Mouse (Mus musculus): ENCODE results near the gene Mtss1l. TPM values are rescaled to one million over a fixed set of nuclear protein-coding genes. Genes with fewer than 3 reads are reported as not detected.
"Not testable (repeated sequence)": the region's sequence is repeated elsewhere in the genome, so short reads cannot be mapped to it uniquely, and the experiment has no call there.

The Mtss1l gene
- polyA plus RNA-seq, 1 experiment from 2014 or later = 14.2 TPM

GRCm38 (mm10) chr8:110785366-110785765 is 64.1 kb downstream of the Mtss1l start:
- no peak overlapping the region for H3K4me2 ChIP-seq (replicated peaks; ENCODE audit: low read depth, low read length)
- H3K36me3 ChIP-seq (ENCODE audit: control insufficient read depth, insufficient read depth, low read length) = no peaks in the 10 kb centered on the region
- WGBS = 63% methylated on average over 2 of the region's 2 CpGs
- no peaks in the 10 kb centered on the region for H3K9me3 ChIP-seq (ENCODE audit: control insufficient read depth, low read depth, low read length)
- no peak for ATAC-seq (ENCODE audit: insufficient number of reproducible peaks, insufficient read depth, low FRiP score, low read depth)
- H3K9ac ChIP-seq (replicated peaks; ENCODE audit: low read depth, low read length) = no peak overlapping the region
- no peaks in the 10 kb centered on the region for H3K4me1 ChIP-seq (ENCODE audit: control insufficient read depth, insufficient read depth, low read length)
- H3K27me3 ChIP-seq (ENCODE audit: control insufficient read depth, insufficient read depth, low read length) = no peaks in the 10 kb centered on the region
- H3K27ac ChIP-seq (ENCODE audit: low read length) = no peak overlapping the region
- no peak overlapping the region for H3K4me3 ChIP-seq (ENCODE audit: low read depth, low read length)

- not testable (repeated sequence) for H3K9ac ChIP-seq (replicated peaks; ENCODE audit: low read depth, low read length); H3K27ac ChIP-seq (ENCODE audit: low read length); H3K4me3 ChIP-seq (ENCODE audit: low read depth, low read length); ATAC-seq (ENCODE audit: insufficient number of reproducible peaks, insufficient read depth, low FRiP score, low read depth); H3K36me3 ChIP-seq (ENCODE audit: control insufficient read depth, insufficient read depth, low read length); H3K4me1 ChIP-seq (ENCODE audit: control insufficient read depth, insufficient read depth, low read length); H3K9me3 ChIP-seq (ENCODE audit: control insufficient read depth, low read depth, low read length); H3K4me2 ChIP-seq (replicated peaks; ENCODE audit: low read depth, low read length); H3K27me3 ChIP-seq (ENCODE audit: control insufficient read depth, insufficient read depth, low read length)
- 70% methylated on average over 7 of the region's 7 CpGs for WGBS
These were observed 65.2 kb downstream of the Mtss1l start for GRCm38 (mm10) chr8:110786501-110786900.

GRCm38 (mm10) chr8:110786934-110787333 is 65.7 kb downstream of the Mtss1l start:
- 74% methylated on average over 8 of the region's 8 CpGs for WGBS
- no peak for ATAC-seq (ENCODE audit: insufficient number of reproducible peaks, insufficient read depth, low FRiP score, low read depth)
- Histone ChIP-seq H3K9me3 (ENCODE audit: control insufficient read depth, low read depth, low read length) (no peaks in the 10 kb centered on the region), H3K27ac (ENCODE audit: low read length) (no peak overlapping the region), H3K36me3 (ENCODE audit: control insufficient read depth, insufficient read depth, low read length) (no peaks in the 10 kb centered on the region), H3K4me1 (ENCODE audit: control insufficient read depth, insufficient read depth, low read length) (no peaks in the 10 kb centered on the region), H3K4me2 (replicated peaks; ENCODE audit: low read depth, low read length) (no peak overlapping the region), H3K9ac (replicated peaks; ENCODE audit: low read depth, low read length) (no peak overlapping the region), H3K4me3 (ENCODE audit: low read depth, low read length) (no peak overlapping the region), H3K27me3 (ENCODE audit: control insufficient read depth, insufficient read depth, low read length) (no peaks in the 10 kb centered on the region)

- Histone ChIP-seq H3K9ac (replicated peaks; ENCODE audit: low read depth, low read length) (no peak overlapping the region), H3K36me3 (ENCODE audit: control insufficient read depth, insufficient read depth, low read length) (no peaks in the 10 kb centered on the region), H3K4me1 (ENCODE audit: control insufficient read depth, insufficient read depth, low read length) (peaks cover under 1% of the 10 kb centered on the region; the same call in 1 of the 2 replicates), H3K9me3 (ENCODE audit: control insufficient read depth, low read depth, low read length) (no peaks in the 10 kb centered on the region), H3K27me3 (ENCODE audit: control insufficient read depth, insufficient read depth, low read length) (no peaks in the 10 kb centered on the region), H3K4me2 (replicated peaks; ENCODE audit: low read depth, low read length) (no peak overlapping the region), H3K27ac (ENCODE audit: low read length) (no peak overlapping the region), H3K4me3 (ENCODE audit: low read depth, low read length) (no peak overlapping the region)
- 81% methylated on average over 9 of the region's 9 CpGs for WGBS
- no peak for ATAC-seq (ENCODE audit: insufficient number of reproducible peaks, insufficient read depth, low FRiP score, low read depth)
These were observed 66.2 kb downstream of the Mtss1l start for GRCm38 (mm10) chr8:110787411-110787954.

- ATAC-seq (ENCODE audit: insufficient number of reproducible peaks, insufficient read depth, low FRiP score, low read depth) = no peak
These were observed 67.7 kb downstream of the Mtss1l start for GRCm38 (mm10) chr8:110788981-110789380.

GRCm38 (mm10) chr8:110789571-110789970 is 68.3 kb downstream of the Mtss1l start:
- 56% methylated on average over 12 of the region's 12 CpGs for WGBS
- H3K9ac ChIP-seq (replicated peaks; ENCODE audit: low read depth, low read length) = no peak overlapping the region
- H3K36me3 ChIP-seq (ENCODE audit: control insufficient read depth, insufficient read depth, low read length) = no peaks in the 10 kb centered on the region
- H3K9me3 ChIP-seq (ENCODE audit: control insufficient read depth, low read depth, low read length) = no peaks in the 10 kb centered on the region
- no peak overlapping the region for H3K27ac ChIP-seq (ENCODE audit: low read length)
- H3K4me1 ChIP-seq (ENCODE audit: control insufficient read depth, insufficient read depth, low read length) = peaks cover 10% of the 10 kb centered on the region
- ATAC-seq (ENCODE audit: insufficient number of reproducible peaks, insufficient read depth, low FRiP score, low read depth) = no peak
- H3K4me3 ChIP-seq (ENCODE audit: low read depth, low read length) = no peak overlapping the region
- H3K27me3 ChIP-seq (ENCODE audit: control insufficient read depth, insufficient read depth, low read length) = no peaks in the 10 kb centered on the region
- no peak overlapping the region for H3K4me2 ChIP-seq (replicated peaks; ENCODE audit: low read depth, low read length)

More at GRCm38 (mm10) chr8:110788981-110789380, 67.7 kb downstream of the Mtss1l start:
- Histone ChIP-seq H3K36me3 (ENCODE audit: control insufficient read depth, insufficient read depth, low read length) (no peaks in the 10 kb centered on the region), H3K9me3 (ENCODE audit: control insufficient read depth, low read depth, low read length) (no peaks in the 10 kb centered on the region), H3K4me1 (ENCODE audit: control insufficient read depth, insufficient read depth, low read length) (peaks cover 10% of the 10 kb centered on the region), H3K9ac (replicated peaks; ENCODE audit: low read depth, low read length) (no peak overlapping the region), H3K27ac (ENCODE audit: low read length) (no peak overlapping the region), H3K4me3 (ENCODE audit: low read depth, low read length) (no peak overlapping the region), H3K4me2 (replicated peaks; ENCODE audit: low read depth, low read length) (no peak overlapping the region), H3K27me3 (ENCODE audit: control insufficient read depth, insufficient read depth, low read length) (no peaks in the 10 kb centered on the region)
- WGBS = 57% methylated on average over 12 of the region's 12 CpGs

GRCm38 (mm10) chr8:110790270-110790669 is 69.0 kb downstream of the Mtss1l start:
- Histone ChIP-seq H3K9ac (replicated peaks; ENCODE audit: low read depth, low read length) (no peak overlapping the region), H3K9me3 (ENCODE audit: control insufficient read depth, low read depth, low read length) (no peaks in the 10 kb centered on the region), H3K4me3 (ENCODE audit: low read depth, low read length) (no peak overlapping the region), H3K27ac (ENCODE audit: low read length) (no peak overlapping the region), H3K4me1 (ENCODE audit: control insufficient read depth, insufficient read depth, low read length) (peaks cover 10% of the 10 kb centered on the region), H3K36me3 (ENCODE audit: control insufficient read depth, insufficient read depth, low read length) (no peaks in the 10 kb centered on the region), H3K27me3 (ENCODE audit: control insufficient read depth, insufficient read depth, low read length) (no peaks in the 10 kb centered on the region), H3K4me2 (replicated peaks; ENCODE audit: low read depth, low read length) (no peak overlapping the region)
- no peak for ATAC-seq (ENCODE audit: insufficient number of reproducible peaks, insufficient read depth, low FRiP score, low read depth)
- WGBS = 38% methylated on average over 6 of the region's 6 CpGs

Other genes starting within 250 kb of the Mtss1l start
- gene Vac14, start 102.9 kb upstream of the Mtss1l start, polyA plus RNA-seq (2014; fragmentation: Nextera tagmentation; extraction: Ambion mirVana) = 18.7 and 20.9 TPM in 2 replicates
- 1.2 and 1.5 TPM in 2 replicates for gene Il34, start 84.4 kb downstream of the Mtss1l start, polyA plus RNA-seq (2014; fragmentation: Nextera tagmentation; extraction: Ambion mirVana)
- 61.5 and 67.4 TPM in 2 replicates for gene Cog4, start 125.1 kb downstream of the Mtss1l start, polyA plus RNA-seq (2014; fragmentation: Nextera tagmentation; extraction: Ambion mirVana)
- gene Sf3b3, start 125.3 kb downstream of the Mtss1l start, polyA plus RNA-seq (2014; fragmentation: Nextera tagmentation; extraction: Ambion mirVana) = 148 TPM in 2 replicates
- gene Fuk, start 181.0 kb downstream of the Mtss1l start, polyA plus RNA-seq (2014; fragmentation: Nextera tagmentation; extraction: Ambion mirVana) = 8.2 and 9.0 TPM in 2 replicates
- 11.0 and 11.6 TPM in 2 replicates for gene St3gal2, start 198.4 kb downstream of the Mtss1l start, polyA plus RNA-seq (2014; fragmentation: Nextera tagmentation; extraction: Ambion mirVana)

All from stomach, embryonic 14.5 days (tissue).